Mouse (Mus musculus): ENCODE measurements around the gene Gm10600. TPM values are rescaled to one million over a fixed set of nuclear protein-coding genes. Genes with fewer than 3 reads are reported as not detected.
"Not testable (repeated sequence)": the region's sequence is repeated elsewhere in the genome, so short reads cannot be mapped to it uniquely, and the experiment has no call there.

Gene Gm10600
- polyA plus RNA-seq (2012; fragmentation: generic; extraction: Trizol) = not detected

GRCm38 (mm10) chr4:42240339-42240738 is at the start of gene Gm10600:
Gene Gm10600, plus strand, starts transcription at chr4:42240639.
- H3K36me3 ChIP-seq (ENCODE audit: control insufficient read depth, insufficient read depth); H3K4me2 ChIP-seq (ENCODE audit: low read depth); H3K27me3 ChIP-seq (ENCODE audit: control insufficient read depth, insufficient read depth, insufficient read length); H3ac ChIP-seq (ENCODE audit: control insufficient read depth, insufficient read length); H3K79me2 ChIP-seq (ENCODE audit: control insufficient read depth, insufficient read depth); H3K4me3 ChIP-seq: not testable (repeated sequence)

- not testable (repeated sequence) for H3ac ChIP-seq (ENCODE audit: control insufficient read depth, insufficient read length); H3K27me3 ChIP-seq (ENCODE audit: control insufficient read depth, insufficient read depth, insufficient read length); H3K36me3 ChIP-seq (ENCODE audit: control insufficient read depth, insufficient read depth)
Observed at GRCm38 (mm10) chr4:42255467-42255866, 15.0 kb downstream of the Gm10600 start, which contains the start of gene Ccl21b. Gene Ccl21b, plus strand, starts transcription at chr4:42255767.

More at GRCm38 (mm10) chr4:42255467-42255866, 15.0 kb downstream of the Gm10600 start, which contains the start of gene Ccl21b:
- not testable (repeated sequence) for H3K79me2 ChIP-seq (ENCODE audit: control insufficient read depth, insufficient read depth); H3K4me2 ChIP-seq (ENCODE audit: low read depth); H3K4me3 ChIP-seq

Other genes with a start within 250 kb of the Gm10600 start
- gene Gm21093, start 205.9 kb upstream of the Gm10600 start, polyA plus RNA-seq (2012; fragmentation: generic; extraction: Trizol) = not detected
- gene Gm3893, start 149.4 kb upstream of the Gm10600 start, polyA plus RNA-seq (2012; fragmentation: generic; extraction: Trizol) = not detected
- gene Gm13304, start 125.8 kb upstream of the Gm10600 start, polyA plus RNA-seq (2012; fragmentation: generic; extraction: Trizol) = not detected
- gene Gm13306, start 87.2 kb upstream of the Gm10600 start, polyA plus RNA-seq (2012; fragmentation: generic; extraction: Trizol) = not detected
- gene Gm13305, start 72.0 kb upstream of the Gm10600 start, polyA plus RNA-seq (2012; fragmentation: generic; extraction: Trizol) = not detected
- not detected for gene Ccl21b, start 15.1 kb downstream of the Gm10600 start, polyA plus RNA-seq (2012; fragmentation: generic; extraction: Trizol)
- not detected for gene Gm21953, start 53.6 kb downstream of the Gm10600 start, polyA plus RNA-seq (2012; fragmentation: generic; extraction: Trizol)
- not detected for gene Fam205a3, start 77.7 kb downstream of the Gm10600 start, polyA plus RNA-seq (2012; fragmentation: generic; extraction: Trizol)
- gene Gm21586, start 198.7 kb downstream of the Gm10600 start, polyA plus RNA-seq (2012; fragmentation: generic; extraction: Trizol) = not detected
- not detected for gene Gm2163, start 226.1 kb downstream of the Gm10600 start, polyA plus RNA-seq (2012; fragmentation: generic; extraction: Trizol)